Mouse (Mus musculus) limb, embryonic 11.5 days (tissue): ENCODE data around the gene Gm5475. TPM values are rescaled to one million over a fixed set of nuclear protein-coding genes. Genes with fewer than 3 reads are reported as not detected.
"Not testable (repeated sequence)": the region's sequence is repeated elsewhere in the genome, so short reads cannot be mapped to it uniquely, and the experiment has no call there.

Source experiments
- ATAC-seq: fragments of 200-750 bp; cut with Nextera tagmentation; 2 replicates; pipeline ENCODE4 v1.8.0; 2017; ENCODE audit warnings: low read depth; ENCODE audit not compliant: insufficient number of reproducible peaks, low FRiP score, low TSS enrichment
- DNase-seq: peaks from one replicate; pipeline ENCODE4 v3.0.0-alpha.2; 2015; ENCODE audit warnings: low spot score
- H3K27ac ChIP-seq: fragments of 300-500 bp; sonication (generic); replicated peaks from 2 replicates; pipeline ENCODE4 v1.5.1; 2014; ENCODE audit warnings: low read depth, mild to moderate bottlenecking, low read length
- H3K27me3 ChIP-seq: fragments of 300-500 bp; sonication (generic); 2 replicates; pipeline ENCODE4 v1.6.1; 2014; ENCODE audit warnings: mild to moderate bottlenecking, low read length, mixed read lengths; ENCODE audit not compliant: control insufficient read depth, insufficient read depth
- H3K36me3 ChIP-seq: fragments of 300-500 bp; sonication (generic); 2 replicates; pipeline ENCODE4 v1.6.1; 2014; ENCODE audit warnings: mild to moderate bottlenecking, low read length, moderate library complexity, mixed read lengths; ENCODE audit not compliant: control insufficient read depth, insufficient read depth
- H3K4me1 ChIP-seq: fragments of 300-500 bp; sonication (generic); 2 replicates; pipeline ENCODE4 v1.6.1; 2014; ENCODE audit warnings: low read length, mixed read lengths; ENCODE audit not compliant: control insufficient read depth, insufficient read depth
- H3K4me2 ChIP-seq: fragments of 300-500 bp; sonication (generic); 2 replicates; pipeline ENCODE4 v1.6.1; 2014; ENCODE audit warnings: low read depth, mild to moderate bottlenecking, moderate library complexity; ENCODE audit not compliant: severe bottlenecking
- H3K4me3 ChIP-seq: fragments of 300-500 bp; sonication (generic); 2 replicates; pipeline ENCODE4 v1.5.1; 2014; ENCODE audit warnings: low read depth, low read length
- H3K9ac ChIP-seq: fragments of 300-500 bp; sonication (generic); 2 replicates; pipeline ENCODE4 v1.6.1; 2014; ENCODE audit warnings: mild to moderate bottlenecking, low read length
- H3K9me3 ChIP-seq: fragments of 300-500 bp; sonication (generic); 2 replicates; pipeline ENCODE4 v1.6.1; 2016; ENCODE audit warnings: low read length; ENCODE audit not compliant: control insufficient read depth
- WGBS: fragments of 180-500 bp; shearing (Covaris S2); extraction: QIAGEN DNeasy Blood & Tissue Kit; methylation state at CpG from one replicate; pipeline ENCODE4 v1.1.7; 2014; 5-methylcytosine and 5-hydroxymethylcytosine counted together
- polyA plus RNA-seq: library from polyadenylated mRNA; unstranded; fragments of >200 nt; fragmentation: Nextera tagmentation; extraction: Ambion mirVana; gene quantifications from 2 replicates; pipeline ENCODE4 v1.2.1, GENCODE M21; 2014

Gene Gm5475
- polyA plus RNA-seq: not detected in 2 replicates

GRCm38 (mm10) chr15:100421758-100422197 is at the start of gene Gm5475:
Gene Gm5475, plus strand, starts transcription at chr15:100422147.
- H3K4me1 ChIP-seq: peaks cover 22% of the 10 kb centered on the region
- not testable (repeated sequence) for H3K36me3 ChIP-seq, H3K27me3 ChIP-seq, H3K27ac ChIP-seq, DNase-seq, H3K9me3 ChIP-seq, ATAC-seq
- 21% methylated on average over 3 of the region's 3 CpGs for WGBS
- H3K4me3 ChIP-seq: peak within 1 kb of the TSS; percentile 99
- H3K4me2 ChIP-seq: peak within 1 kb of the TSS; percentile 91
- H3K9ac ChIP-seq: peak within 1 kb of the TSS; percentile 90

DNA sequence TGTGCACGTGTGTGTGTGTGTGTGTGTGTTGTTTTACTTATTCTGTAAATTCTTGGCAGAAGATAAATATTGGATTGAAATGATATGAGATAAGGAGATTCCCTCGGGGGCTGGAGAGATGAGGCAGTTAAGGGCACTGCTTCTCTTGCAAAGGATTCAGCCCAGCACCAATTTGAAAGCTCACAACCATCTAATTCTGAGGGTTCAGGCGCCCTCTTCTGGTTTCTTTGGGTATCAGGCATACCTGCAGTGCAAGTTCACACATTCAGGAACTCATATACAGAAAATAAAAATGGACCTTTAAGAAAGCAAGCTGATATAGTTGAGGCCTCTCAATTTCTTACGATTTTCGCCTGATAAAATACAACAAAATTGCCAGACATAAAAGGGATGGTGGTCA is 46.9 kb upstream of the Gm5475 start:
- no peak for ATAC-seq
- DNase-seq: peak; percentile 80
- Histone ChIP-seq H3K36me3 (no peaks in the 10 kb centered on the region), H3K4me3 (no peak overlapping the region), H3K4me2 (no peak overlapping the region), H3K27me3 (no peaks in the 10 kb centered on the region), H3K9ac (no peak overlapping the region), H3K27ac (no peak overlapping the region), H3K4me1 (no peaks in the 10 kb centered on the region), H3K9me3 (no peaks in the 10 kb centered on the region)
- WGBS: 34% methylated on average over 5 of the region's 5 CpGs

- H3K4me1 ChIP-seq, DNase-seq, H3K27ac ChIP-seq, H3K9me3 ChIP-seq, H3K9ac ChIP-seq, ATAC-seq, H3K4me2 ChIP-seq, H3K4me3 ChIP-seq, H3K27me3 ChIP-seq, H3K36me3 ChIP-seq: not testable (repeated sequence)
- WGBS: 24% methylated on average over 3 of the region's 9 CpGs
Measured at GRCm38 (mm10) chr15:100377847-100378505, 44.0 kb upstream of the Gm5475 start.

DNA sequence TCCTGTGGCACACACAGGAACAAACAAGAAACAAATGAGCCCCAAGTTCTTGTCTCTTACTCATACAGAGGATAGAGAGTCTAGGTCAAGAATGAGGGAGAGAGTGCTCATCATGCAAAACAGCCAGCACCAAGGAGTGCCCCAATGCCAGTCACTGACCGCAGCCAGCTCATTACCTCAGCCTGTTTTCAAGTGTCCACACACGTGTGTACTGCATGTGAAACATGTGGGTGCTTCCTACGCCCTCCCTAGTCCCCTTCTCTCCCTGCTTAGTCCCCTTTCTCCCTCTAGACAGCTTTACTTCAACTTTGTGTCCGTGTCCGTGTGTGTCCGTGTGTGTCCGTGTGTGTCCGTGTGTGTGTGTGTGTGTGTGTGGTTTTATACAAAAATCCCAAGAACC is 42.3 kb upstream of the Gm5475 start:
- Histone ChIP-seq H3K9ac (no peak overlapping the region), H3K27me3 (no peaks in the 10 kb centered on the region), H3K4me2 (no peak overlapping the region), H3K36me3 (no peaks in the 10 kb centered on the region), H3K4me3 (no peak overlapping the region), H3K9me3 (no peaks in the 10 kb centered on the region), H3K4me1 (no peaks in the 10 kb centered on the region), H3K27ac (no peak overlapping the region)
- DNase-seq (no peak), ATAC-seq (no peak)
- WGBS: 87% methylated on average over 8 of the region's 8 CpGs

- Histone ChIP-seq H3K36me3 (no peaks in the 10 kb centered on the region), H3K4me3 (no peak overlapping the region), H3K4me1 (no peaks in the 10 kb centered on the region), H3K27ac (no peak overlapping the region), H3K4me2 (no peak overlapping the region), H3K27me3 (no peaks in the 10 kb centered on the region), H3K9me3 (no peaks in the 10 kb centered on the region), H3K9ac (no peak overlapping the region)
- DNase-seq (no peak), ATAC-seq (no peak)
- WGBS: 62% methylated on average over 2 of the region's 2 CpGs
Measured at GRCm38 (mm10) chr15:100380104-100380503, 41.8 kb upstream of the Gm5475 start.

- Histone ChIP-seq H3K9ac (no peak overlapping the region), H3K4me1 (0 out of 2 replicates have a peak, but pooled peaks cover 2% of the 10 kb centered on the region), H3K27ac (no peak overlapping the region), H3K4me2 (no peak overlapping the region), H3K27me3 (no peaks in the 10 kb centered on the region), H3K4me3 (no peak overlapping the region), H3K36me3 (no peaks in the 10 kb centered on the region), H3K9me3 (no peaks in the 10 kb centered on the region)
- ATAC-seq (no peak), DNase-seq (no peak)
- WGBS: 89% methylated on average over 9 of the region's 9 CpGs
Measured at GRCm38 (mm10) chr15:100385705-100386104, 36.2 kb upstream of the Gm5475 start.

DNA sequence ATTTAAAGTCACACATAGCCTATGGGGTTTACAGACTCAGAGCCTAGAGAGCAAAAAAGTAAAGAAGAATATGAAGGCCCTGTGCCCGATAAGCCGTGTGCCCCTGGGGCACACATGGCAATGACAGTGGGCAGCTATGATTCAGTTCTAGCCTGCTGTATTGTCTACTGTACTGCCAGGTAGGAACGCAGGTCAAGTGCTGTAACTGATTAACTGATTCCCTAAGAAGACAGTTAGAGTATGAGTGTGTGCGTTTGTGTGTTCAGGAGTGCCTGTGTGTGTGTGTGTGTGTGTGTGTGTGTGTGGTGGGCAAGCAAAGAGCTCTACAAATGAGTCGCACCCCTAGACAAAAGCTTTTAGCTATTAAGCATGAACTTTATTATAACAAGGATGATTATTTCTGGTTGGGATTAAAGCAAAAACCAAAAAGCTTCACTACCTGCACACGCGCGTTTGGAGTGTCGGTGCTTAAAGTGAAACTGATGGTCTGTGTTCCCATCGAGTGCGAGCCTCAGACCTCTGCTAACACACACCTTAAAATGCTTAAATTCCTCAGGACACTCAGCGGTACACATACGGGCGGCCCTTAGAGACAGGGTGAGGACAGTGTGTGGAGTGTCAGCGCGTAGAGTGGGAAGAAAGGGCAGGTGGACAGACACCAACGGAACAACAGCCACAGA is 34.3 kb upstream of the Gm5475 start:
- Histone ChIP-seq H3K4me3 (no peak overlapping the region), H3K4me1 (0 out of 2 replicates have a peak, but pooled peaks cover 2% of the 10 kb centered on the region), H3K27me3 (no peaks in the 10 kb centered on the region), H3K36me3 (no peaks in the 10 kb centered on the region), H3K9ac (no peak overlapping the region), H3K9me3 (no peaks in the 10 kb centered on the region), H3K4me2 (no peak overlapping the region), H3K27ac (no peak overlapping the region)
- WGBS: 94% methylated on average over 17 of the region's 17 CpGs
- ATAC-seq (no peak), DNase-seq (no peak)

GRCm38 (mm10) chr15:100388224-100388835 is 33.6 kb upstream of the Gm5475 start:
- Histone ChIP-seq H3K4me2 (no peak overlapping the region), H3K4me1 (0 out of 2 replicates have a peak, but pooled peaks cover 2% of the 10 kb centered on the region), H3K36me3 (no peaks in the 10 kb centered on the region), H3K27ac (no peak overlapping the region), H3K9me3 (no peaks in the 10 kb centered on the region), H3K4me3 (no peak overlapping the region), H3K9ac (no peak overlapping the region), H3K27me3 (no peaks in the 10 kb centered on the region)
- WGBS: 91% methylated on average over 16 of the region's 16 CpGs
- no peak for DNase-seq
- no peak for ATAC-seq
